Mouse (Mus musculus) stomach, postnatal 0 days (tissue): ENCODE measurements around the gene Cdpf1.

ENCODE experiments used
- CTCF ChIP-seq: IDR thresholded peaks from 2 replicates; pipeline ENCODE4 v1.5.1; 2016; ENCODE audit warnings: antibody characterized with exemption, low read depth, mild to moderate bottlenecking, moderate library complexity
- EP300 ChIP-seq: optimal IDR thresholded peaks from 2 replicates; pipeline ENCODE3; 2016; ENCODE audit warnings: antibody characterized with exemption

DNA sequence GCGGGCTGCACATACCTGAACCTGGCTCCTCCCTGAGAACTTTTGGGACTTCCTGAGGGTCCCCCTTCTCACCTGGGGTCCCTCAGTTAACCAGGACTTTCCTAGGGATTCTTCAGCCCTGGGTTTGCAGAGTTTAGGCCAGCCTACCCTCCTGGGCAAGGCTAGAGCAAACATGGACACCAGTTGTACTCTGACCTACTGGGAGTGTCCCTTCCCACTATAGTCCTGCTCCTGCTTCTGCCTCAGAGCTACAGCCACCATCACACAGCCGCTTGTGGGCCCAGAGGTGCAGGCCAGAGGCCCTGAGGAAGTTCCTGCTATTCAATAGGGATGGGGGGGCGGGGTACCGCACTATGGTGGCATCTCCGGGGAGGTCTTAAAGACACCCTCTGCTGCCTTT lies 18.0 kb upstream of the Cdpf1 start:
- TF ChIP-seq CTCF, result no peak
- TF ChIP-seq EP300, result no peak
